Mouse (Mus musculus): ENCODE data around the gene Pax6.

GRCm38 (mm10) chr2:105676080-105676908 is 7.6 kb downstream of the Pax6 start:
- TF ChIP-seq CTCF (IDR thresholded peaks at IDR 0.05; ENCODE audit: low read depth, low read length), result no peak
- no peak for TF ChIP-seq GATA1 (IDR thresholded peaks at IDR 0.05; ENCODE audit: borderline replicate concordance, low read length)
- no peak for TF ChIP-seq GATA2 (IDR thresholded peaks at IDR 0.05; ENCODE audit: borderline replicate concordance, low read depth, low read length)

Measured in G1E (cell line).